Mouse (Mus musculus): Measurements from ENCODE around the gene Dnm2. TPM values are rescaled to one million over a fixed set of nuclear protein-coding genes. Genes with fewer than 3 reads are reported as not detected.
"Not testable (repeated sequence)": the region's sequence is repeated elsewhere in the genome, so short reads cannot be mapped to it uniquely, and the experiment has no call there.

Dnm2 gene
- polyA plus RNA-seq, 1 experiment, result 39.0 TPM

DNA sequence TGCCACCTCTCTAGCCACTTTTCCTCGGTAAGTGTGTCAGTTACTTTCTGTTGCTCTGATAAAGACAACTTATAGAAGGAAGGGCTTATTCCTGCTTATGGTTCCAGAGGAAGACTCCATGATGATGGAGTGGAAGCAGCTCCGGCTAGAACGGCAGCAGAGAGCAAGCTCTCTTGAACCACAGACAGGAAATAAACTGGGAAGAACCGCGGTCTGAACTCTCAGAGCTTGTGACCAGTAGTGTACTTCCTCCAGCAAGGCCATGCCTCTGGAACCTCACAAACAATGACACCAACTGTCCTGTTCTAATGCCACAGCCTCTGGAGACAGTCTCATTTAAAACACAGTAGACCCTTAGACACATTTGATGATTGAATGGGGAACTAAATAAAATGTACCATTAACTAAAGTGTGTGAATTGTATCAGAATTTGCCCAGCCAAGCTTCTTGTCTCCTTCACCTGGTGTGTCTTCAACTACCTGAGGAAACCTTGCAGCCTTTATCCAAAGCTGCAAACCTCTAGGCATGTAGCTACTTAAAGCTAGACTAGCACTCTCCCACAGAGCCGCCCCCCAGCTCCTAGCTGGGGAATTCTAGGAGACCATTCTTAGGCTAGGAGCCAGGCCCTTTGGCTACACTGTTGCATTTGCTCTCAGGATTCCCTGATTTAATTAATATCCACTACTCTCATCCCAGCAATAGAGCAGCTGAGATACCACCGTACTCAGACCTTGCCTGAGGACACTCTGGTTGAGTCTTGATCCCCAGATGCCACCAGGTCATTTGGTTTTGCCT, 100.6 kb downstream of the Dnm2 start:
- no peaks in the 10 kb centered on the region for H3K4me1 ChIP-seq (ENCODE audit: control insufficient read depth, insufficient read depth, insufficient read length, low read length)
- peak overlapping the region; percentile 82 for H3K27ac ChIP-seq (replicated peaks; ENCODE audit: low read depth, low read length)
- no peak overlapping the region for H3K4me3 ChIP-seq (ENCODE audit: insufficient read depth, low read depth, low read length)

GRCm38 (mm10) chr9:21525937-21526633, 101.4 kb downstream of the Dnm2 start, which contains the start of gene AB124611:
Gene AB124611 (plus strand): TSS chr9:21526176.
- no peaks in the 10 kb centered on the region for H3K4me1 ChIP-seq (ENCODE audit: control insufficient read depth, insufficient read depth, insufficient read length, low read length)
- H3K4me3 ChIP-seq (ENCODE audit: insufficient read depth, low read depth, low read length), result peak within 1 kb of the TSS; percentile 12
- peak within 1 kb of the TSS; percentile 82 for H3K27ac ChIP-seq (replicated peaks; ENCODE audit: low read depth, low read length)

DNA sequence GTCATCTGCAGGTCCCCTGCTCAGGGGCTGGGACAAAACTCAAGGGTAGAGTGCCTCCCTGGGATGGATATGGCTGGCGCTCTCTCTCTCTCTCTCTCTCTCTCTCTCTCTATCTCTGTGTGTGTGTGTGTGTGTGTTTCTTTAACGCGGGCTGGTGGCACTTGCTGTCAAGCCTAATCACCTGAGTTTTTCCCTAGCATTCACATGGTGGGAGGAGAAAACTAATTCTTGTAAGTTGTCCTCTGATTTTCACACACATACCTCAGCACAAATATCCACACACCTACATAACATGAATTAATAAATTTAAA, 101.9 kb downstream of the Dnm2 start:
- H3K4me1 ChIP-seq (ENCODE audit: control insufficient read depth, insufficient read depth, insufficient read length, low read length), result no peaks in the 10 kb centered on the region
- H3K27ac ChIP-seq (replicated peaks; ENCODE audit: low read depth, low read length), result no peak overlapping the region
- H3K4me3 ChIP-seq (ENCODE audit: insufficient read depth, low read depth, low read length), result peak overlapping the region; percentile 12

DNA sequence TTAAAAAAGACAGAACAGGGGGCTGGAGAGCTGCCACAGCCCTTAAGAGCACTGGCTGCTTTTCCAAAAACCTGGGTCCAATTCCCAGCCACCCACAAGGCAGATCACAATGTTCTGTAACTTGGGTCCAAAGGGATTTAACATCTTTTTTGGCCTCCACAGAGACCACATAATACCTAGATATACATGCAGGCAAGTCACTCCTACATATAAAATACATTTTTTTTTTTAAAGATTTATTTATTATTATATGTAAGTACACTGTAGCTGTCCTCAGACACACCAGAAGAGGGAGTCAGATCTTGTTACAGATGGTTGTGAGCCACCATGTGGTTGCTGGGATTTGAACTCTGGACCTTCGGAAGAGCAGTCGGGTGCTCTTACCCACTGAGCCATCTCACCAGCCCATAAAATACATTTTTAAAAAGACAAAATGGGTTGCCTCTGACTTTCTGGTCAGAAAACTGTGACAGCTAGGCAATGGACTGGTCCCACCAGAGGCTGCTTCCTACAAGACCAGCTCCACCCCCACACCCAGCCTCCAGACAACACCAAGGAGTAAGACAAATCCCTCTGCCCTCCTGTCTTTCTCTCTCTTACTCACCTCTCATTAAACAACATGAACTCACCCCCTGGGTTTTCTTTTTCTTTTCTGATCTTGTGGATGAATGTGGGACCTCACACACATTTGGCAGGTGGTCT, 102.5 kb downstream of the Dnm2 start:
- Histone ChIP-seq H3K4me3 (ENCODE audit: insufficient read depth, low read depth, low read length) (no peak overlapping the region), H3K4me1 (ENCODE audit: control insufficient read depth, insufficient read depth, insufficient read length, low read length) (no peaks in the 10 kb centered on the region), H3K27ac (replicated peaks; ENCODE audit: low read depth, low read length) (no peak overlapping the region)

- H3K4me1 ChIP-seq (ENCODE audit: control insufficient read depth, insufficient read depth, insufficient read length, low read length), result no peaks in the 10 kb centered on the region
Measured at GRCm38 (mm10) chr9:21527917-21528324, 103.2 kb downstream of the Dnm2 start.

GRCm38 (mm10) chr9:21536501-21536900, 111.8 kb downstream of the Dnm2 start:
- H3K4me1 ChIP-seq (ENCODE audit: control insufficient read depth, insufficient read depth, insufficient read length, low read length), result no peaks in the 10 kb centered on the region; the same call in 1 of the 2 replicates
- H3K27ac ChIP-seq (replicated peaks; ENCODE audit: low read depth, low read length), result no peak overlapping the region
- no peak overlapping the region for H3K4me3 ChIP-seq (ENCODE audit: insufficient read depth, low read depth, low read length)

More at GRCm38 (mm10) chr9:21527917-21528324, 103.2 kb downstream of the Dnm2 start:
- Histone ChIP-seq H3K4me3 (ENCODE audit: insufficient read depth, low read depth, low read length) (no peak overlapping the region), H3K27ac (replicated peaks; ENCODE audit: low read depth, low read length) (no peak overlapping the region)

DNA sequence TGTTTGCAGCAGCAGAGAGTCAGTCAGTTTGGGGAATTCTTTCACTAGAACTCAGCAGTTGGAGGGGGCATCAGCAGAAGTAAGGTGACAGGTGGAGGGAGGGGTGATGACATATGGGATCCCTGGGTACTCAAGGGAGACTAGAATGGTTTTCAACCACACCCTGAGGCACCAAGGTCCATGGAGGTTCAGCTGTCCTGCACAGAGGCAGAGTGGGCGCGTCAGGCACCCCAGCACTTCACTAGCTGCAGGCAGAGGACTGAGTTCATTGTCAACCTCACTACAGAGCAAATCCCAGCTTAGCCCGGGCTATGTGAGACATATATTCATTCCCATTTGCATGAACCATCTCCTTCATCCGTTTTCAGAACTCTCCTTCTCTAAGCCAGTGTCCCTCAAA, 112.3 kb downstream of the Dnm2 start:
- no peak overlapping the region for H3K27ac ChIP-seq (replicated peaks; ENCODE audit: low read depth, low read length)
- no peak overlapping the region for H3K4me3 ChIP-seq (ENCODE audit: insufficient read depth, low read depth, low read length)
- H3K4me1 ChIP-seq (ENCODE audit: control insufficient read depth, insufficient read depth, insufficient read length, low read length), result no peaks in the 10 kb centered on the region; the same call in 1 of the 2 replicates

DNA sequence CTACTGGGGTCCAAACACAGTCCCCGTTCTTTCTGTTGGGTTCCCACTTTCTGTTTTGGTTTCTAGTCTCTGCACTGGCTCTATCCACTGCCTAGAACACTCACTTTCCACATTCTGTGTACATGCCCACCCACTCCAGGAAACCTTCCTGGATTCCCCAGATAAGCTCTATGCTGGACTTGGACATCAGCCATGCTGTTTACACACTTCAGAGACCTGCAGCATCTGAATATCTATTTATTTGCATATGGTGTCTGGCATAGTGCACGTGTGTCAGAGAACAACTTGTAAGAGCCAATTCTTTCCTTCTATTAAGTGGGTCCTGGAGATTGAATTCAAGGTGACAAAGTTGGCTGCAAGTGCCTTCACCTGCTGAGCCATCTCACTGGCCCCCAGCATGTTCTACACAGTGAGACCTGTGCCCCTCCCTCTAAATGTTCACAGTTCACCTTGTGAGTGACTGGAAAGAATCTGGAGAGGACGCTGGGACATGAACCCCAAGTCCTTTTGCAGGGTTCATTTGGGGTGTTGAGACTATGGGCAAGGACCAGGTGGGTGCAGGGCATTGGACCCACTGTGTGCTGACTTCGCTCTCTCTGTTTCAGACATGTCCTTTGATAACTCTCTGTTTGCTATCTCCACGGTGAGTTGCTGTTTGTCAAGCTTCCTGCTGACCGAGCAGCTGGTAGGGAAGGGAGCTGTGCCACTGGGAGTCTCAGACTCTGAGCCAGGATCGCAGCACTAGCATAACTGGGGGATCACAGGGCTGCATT, 115.5 kb downstream of the Dnm2 start:
- H3K4me3 ChIP-seq (ENCODE audit: insufficient read depth, low read depth, low read length), result no peak overlapping the region
- H3K4me1 ChIP-seq (ENCODE audit: control insufficient read depth, insufficient read depth, insufficient read length, low read length), result no peaks in the 10 kb centered on the region
- no peak overlapping the region for H3K27ac ChIP-seq (replicated peaks; ENCODE audit: low read depth, low read length)

DNA sequence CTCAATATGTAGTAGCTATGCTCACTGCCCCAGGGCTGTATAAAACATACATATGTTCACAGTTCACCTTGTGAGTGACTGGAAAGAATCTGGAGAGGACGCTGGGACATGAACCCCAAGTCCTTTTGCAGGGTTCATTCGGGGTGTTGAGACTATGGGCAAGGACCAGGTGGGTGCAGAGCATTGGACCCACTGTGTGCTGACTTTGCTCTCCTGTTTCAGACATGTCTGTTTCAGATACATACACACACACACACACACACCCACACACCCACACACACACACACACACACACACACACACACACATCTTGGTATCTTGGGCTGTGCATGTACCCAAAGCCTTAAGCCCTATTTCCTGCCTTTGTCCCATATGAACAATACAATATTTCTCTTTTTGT, 117.3 kb downstream of the Dnm2 start:
- not testable (repeated sequence) for H3K4me1 ChIP-seq (ENCODE audit: control insufficient read depth, insufficient read depth, insufficient read length, low read length); H3K4me3 ChIP-seq (ENCODE audit: insufficient read depth, low read depth, low read length); H3K27ac ChIP-seq (replicated peaks; ENCODE audit: low read depth, low read length)

DNA sequence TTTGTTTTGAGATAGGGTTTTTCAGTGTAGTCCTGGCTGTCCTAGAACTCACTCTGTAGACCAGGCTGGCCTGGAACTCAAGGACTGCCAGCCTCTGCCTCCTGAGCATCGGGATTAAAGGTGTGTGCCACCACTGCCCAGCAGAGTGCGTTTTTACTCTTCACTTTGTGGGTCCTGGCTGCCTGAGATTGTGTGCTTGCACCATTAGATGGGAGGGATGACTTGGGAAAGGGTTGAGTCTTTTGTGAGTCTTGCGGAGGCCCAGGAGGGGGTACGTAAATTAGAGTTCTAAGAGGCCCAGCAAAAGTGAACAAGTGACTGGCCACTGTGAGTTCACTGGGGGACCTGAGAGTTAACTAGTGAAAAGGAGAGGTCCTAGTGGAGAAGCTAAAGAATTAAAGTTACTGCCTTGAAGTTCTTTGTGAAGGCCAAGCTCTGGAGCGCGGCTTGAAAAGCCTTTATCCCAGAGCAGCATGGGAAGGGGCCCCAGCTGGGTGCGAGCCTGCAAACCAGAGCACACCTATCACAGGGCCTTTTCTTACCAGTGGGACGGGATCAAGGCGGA, 120.7 kb downstream of the Dnm2 start:
- Histone ChIP-seq H3K4me3 (ENCODE audit: insufficient read depth, low read depth, low read length) (peak overlapping the region; percentile 81), H3K4me1 (ENCODE audit: control insufficient read depth, insufficient read depth, insufficient read length, low read length) (peaks cover 7% of the 10 kb centered on the region; the same call in 1 of the 2 replicates)

DNA sequence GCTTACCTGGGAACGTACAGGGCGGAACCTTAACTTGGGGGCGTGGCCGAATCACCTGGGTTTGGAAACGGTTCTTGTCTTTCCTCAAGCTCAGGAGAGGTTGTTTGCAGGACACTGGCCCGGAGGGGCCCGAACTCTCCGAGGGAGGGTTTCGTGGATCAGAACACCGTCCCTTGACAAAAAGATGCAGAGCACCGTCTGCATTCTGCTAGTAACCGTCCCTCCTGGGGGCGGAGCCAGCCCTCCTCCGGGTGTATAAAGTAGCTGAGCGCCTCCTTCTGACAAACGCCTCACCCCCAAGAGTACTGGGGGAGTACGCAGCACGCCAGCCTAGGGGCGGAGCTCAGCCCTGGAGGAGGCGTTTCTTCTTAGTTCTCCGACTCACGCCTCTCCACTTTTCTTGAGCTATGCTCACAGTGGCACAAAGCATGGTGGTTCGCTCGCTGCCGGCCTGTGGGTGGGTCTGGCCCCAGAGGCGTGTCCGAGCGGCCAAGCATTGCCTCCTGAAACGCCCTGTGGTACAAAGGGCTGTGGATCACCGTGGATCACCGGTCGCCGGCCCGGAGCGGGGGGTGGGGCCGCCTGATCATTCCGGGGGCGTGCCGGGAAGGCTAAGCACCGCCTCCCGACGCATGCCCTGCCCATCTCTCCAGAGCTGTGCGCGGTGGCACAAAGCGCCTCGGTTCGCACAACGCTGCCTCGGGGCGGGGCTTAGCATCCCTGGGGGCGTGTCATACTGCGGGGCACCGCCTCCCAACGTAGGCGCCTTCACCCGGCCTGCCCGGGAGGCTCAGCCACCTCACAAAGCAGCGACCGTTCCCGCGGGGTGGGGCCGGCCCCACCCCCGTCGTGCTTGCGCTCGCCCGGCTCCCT, 121.4 kb downstream of the Dnm2 start:
- peak overlapping the region; percentile 31; the same call in 1 of the 2 replicates for H3K27ac ChIP-seq (replicated peaks; ENCODE audit: low read depth, low read length)
- peak overlapping the region; percentile 81 for H3K4me3 ChIP-seq (ENCODE audit: insufficient read depth, low read depth, low read length)
- H3K4me1 ChIP-seq (ENCODE audit: control insufficient read depth, insufficient read depth, insufficient read length, low read length), result peaks cover 7% of the 10 kb centered on the region; the same call in 1 of the 2 replicates

More for the DNA sequence above, 120.7 kb downstream of the Dnm2 start:
- H3K27ac ChIP-seq (replicated peaks; ENCODE audit: low read depth, low read length), result no peak overlapping the region

DNA sequence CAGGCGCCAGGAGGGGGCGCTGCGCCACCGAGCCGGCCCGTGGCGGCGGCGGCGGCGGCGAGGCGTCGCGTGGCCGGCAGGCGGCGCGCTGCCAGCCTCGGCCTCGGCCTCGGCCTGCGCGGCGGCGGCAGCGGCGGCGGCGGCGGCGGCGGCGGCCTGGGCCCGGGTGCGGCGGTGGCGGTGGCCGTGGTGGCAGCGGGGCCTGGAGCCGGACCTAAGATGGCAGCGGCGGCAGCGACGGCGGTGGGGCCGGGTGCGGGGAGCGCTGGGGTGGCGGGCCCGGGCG, 122.0 kb downstream of the Dnm2 start, which contains the start of gene Carm1:
Gene Carm1 (plus strand): TSS at position 106 of the 286 bp plus-strand sequence.
- peak within 1 kb of the TSS; percentile 81 for H3K4me3 ChIP-seq (ENCODE audit: insufficient read depth, low read depth, low read length)
- H3K4me1 ChIP-seq (ENCODE audit: control insufficient read depth, insufficient read depth, insufficient read length, low read length), result peaks cover 7% of the 10 kb centered on the region; the same call in 1 of the 2 replicates
- H3K27ac ChIP-seq (replicated peaks; ENCODE audit: low read depth, low read length), result peak within 1 kb of the TSS; percentile 56

DNA sequence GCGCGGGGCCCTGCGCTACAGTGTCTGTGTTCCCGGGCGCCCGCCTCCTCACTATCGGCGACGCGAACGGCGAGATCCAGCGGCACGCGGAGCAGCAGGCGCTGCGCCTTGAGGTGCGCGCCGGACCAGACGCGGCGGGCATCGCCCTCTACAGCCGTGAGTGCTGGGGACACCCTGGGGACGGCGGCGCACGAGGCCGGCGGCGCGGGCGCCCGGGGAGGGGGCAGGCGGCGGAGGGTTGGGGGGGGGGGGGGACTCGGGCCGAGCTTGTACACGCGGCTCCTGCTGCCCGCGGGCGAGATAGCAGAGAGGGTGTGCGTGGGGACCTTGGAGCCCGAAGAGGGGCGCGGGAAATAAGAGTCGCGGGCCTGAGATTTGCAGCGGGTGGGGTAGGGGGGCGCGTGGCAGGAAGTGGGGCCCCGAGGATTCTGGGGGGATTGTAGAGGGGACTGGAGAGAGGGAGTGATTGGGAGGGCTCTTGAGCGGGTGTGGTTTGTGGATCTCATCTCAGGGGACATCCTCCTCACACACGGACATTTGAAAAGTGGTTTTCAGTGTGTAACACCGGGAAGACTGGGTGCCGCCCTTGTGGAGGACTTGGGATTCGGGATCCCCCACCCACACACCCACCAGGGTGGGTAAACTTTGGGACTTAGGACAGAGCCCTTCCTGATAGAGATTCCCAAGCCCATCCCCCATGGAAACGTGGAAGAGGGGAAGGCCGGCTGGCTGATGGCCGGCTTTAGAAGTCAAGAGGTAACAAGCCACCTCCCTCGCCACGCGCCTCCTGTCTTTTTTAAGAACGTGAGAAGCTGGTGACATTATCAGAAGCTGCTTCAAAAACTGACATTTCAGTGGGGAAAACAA, 122.6 kb downstream of the Dnm2 start:
- Histone ChIP-seq H3K4me3 (ENCODE audit: insufficient read depth, low read depth, low read length) (peak overlapping the region; percentile 74), H3K27ac (replicated peaks; ENCODE audit: low read depth, low read length) (peak overlapping the region; percentile 56), H3K4me1 (ENCODE audit: control insufficient read depth, insufficient read depth, insufficient read length, low read length) (peaks cover 7% of the 10 kb centered on the region; the same call in 1 of the 2 replicates)

Data from brown adipose tissue, adult 24 weeks (tissue).